Mouse (Mus musculus): ENCODE data around the gene Crybg1.

GRCm38 (mm10) chr10:44005677-44006641 is 142.7 kb downstream of the Crybg1 start:
- TF ChIP-seq CTCF (IDR thresholded peaks at IDR 0.05; ENCODE audit: control insufficient read depth, insufficient read depth, low read length) (no peak), POLR2A (IDR thresholded peaks at IDR 0.05; ENCODE audit: borderline replicate concordance, control insufficient read depth, low read depth, low read length) (no peak)
